Mouse (Mus musculus): ENCODE results near the gene Tmem30c. TPM values are rescaled to one million over a fixed set of nuclear protein-coding genes. Genes with fewer than 3 reads are reported as not detected.

Tmem30c gene
- polyA plus RNA-seq, 1 experiment from 2014 or later, result 0.14 TPM

- Histone ChIP-seq H3K4me1 (no peaks in the 10 kb centered on the region), H3K27me3 (no peaks in the 10 kb centered on the region), H3K27ac (no peak overlapping the region), H3K36me3 (no peaks in the 10 kb centered on the region), H3K9me3 (no peaks in the 10 kb centered on the region), H3K4me2 (replicated peaks) (no peak overlapping the region), H3K4me3 (no peak overlapping the region), H3K9ac (no peak overlapping the region)
- no peak for ATAC-seq (ENCODE audit: insufficient number of reproducible peaks, insufficient read depth, low FRiP score, low TSS enrichment)
- 94% methylated on average over 5 of the region's 5 CpGs for WGBS
Observed at GRCm38 (mm10) chr16:57291696-57292095, 969 bp downstream of the Tmem30c start.

- Histone ChIP-seq H3K9ac (no peak overlapping the region), H3K4me1 (no peaks in the 10 kb centered on the region), H3K4me3 (no peak overlapping the region), H3K4me2 (replicated peaks) (no peak overlapping the region), H3K9me3 (no peaks in the 10 kb centered on the region), H3K36me3 (no peaks in the 10 kb centered on the region), H3K27ac (no peak overlapping the region), H3K27me3 (no peaks in the 10 kb centered on the region)
- 57% methylated on average over 8 of the region's 8 CpGs for WGBS
- ATAC-seq (ENCODE audit: insufficient number of reproducible peaks, insufficient read depth, low FRiP score, low TSS enrichment), result no peak
Observed at GRCm38 (mm10) chr16:57281417-57281816, 11.2 kb downstream of the Tmem30c start.

GRCm38 (mm10) chr16:57280221-57281217 lies 12.1 kb downstream of the Tmem30c start:
- Histone ChIP-seq H3K4me2 (replicated peaks) (no peak overlapping the region), H3K36me3 (no peaks in the 10 kb centered on the region), H3K27me3 (no peaks in the 10 kb centered on the region), H3K4me1 (no peaks in the 10 kb centered on the region), H3K9me3 (no peaks in the 10 kb centered on the region), H3K4me3 (no peak overlapping the region), H3K9ac (no peak overlapping the region), H3K27ac (no peak overlapping the region)
- ATAC-seq (ENCODE audit: insufficient number of reproducible peaks, insufficient read depth, low FRiP score, low TSS enrichment), result no peak
- 91% methylated on average over 31 of the region's 31 CpGs for WGBS

- no peaks in the 10 kb centered on the region for H3K4me1 ChIP-seq
- no peak overlapping the region for H3K9ac ChIP-seq
- no peaks in the 10 kb centered on the region for H3K36me3 ChIP-seq
- ATAC-seq (ENCODE audit: insufficient number of reproducible peaks, insufficient read depth, low FRiP score, low TSS enrichment), result no peak
- H3K4me3 ChIP-seq, result no peak overlapping the region
- 86% methylated on average over 12 of the region's 12 CpGs for WGBS
- H3K27ac ChIP-seq, result no peak overlapping the region
- H3K9me3 ChIP-seq, result no peaks in the 10 kb centered on the region
- H3K4me2 ChIP-seq (replicated peaks), result no peak overlapping the region
- H3K27me3 ChIP-seq, result no peaks in the 10 kb centered on the region
Observed at GRCm38 (mm10) chr16:57278976-57279626, 13.6 kb downstream of the Tmem30c start.

- no peak for ATAC-seq (ENCODE audit: insufficient number of reproducible peaks, insufficient read depth, low FRiP score, low TSS enrichment)
- H3K4me2 ChIP-seq (replicated peaks), result no peak overlapping the region
- no peak overlapping the region for H3K4me3 ChIP-seq
- no peak overlapping the region for H3K9ac ChIP-seq
- no peaks in the 10 kb centered on the region; the same call in 1 of the 2 replicates for H3K9me3 ChIP-seq
- H3K27ac ChIP-seq, result no peak overlapping the region
- WGBS, result 93% methylated on average over 13 of the region's 13 CpGs
- H3K36me3 ChIP-seq, result no peaks in the 10 kb centered on the region
- no peaks in the 10 kb centered on the region for H3K27me3 ChIP-seq
- H3K4me1 ChIP-seq, result 0 out of 2 replicates have a peak, but pooled peaks cover 6% of the 10 kb centered on the region
Observed at GRCm38 (mm10) chr16:57269751-57270150, 22.9 kb downstream of the Tmem30c start.

GRCm38 (mm10) chr16:57268058-57268841 lies 24.4 kb downstream of the Tmem30c start:
- 76% methylated on average over 14 of the region's 14 CpGs for WGBS
- Histone ChIP-seq H3K36me3 (no peaks in the 10 kb centered on the region), H3K4me1 (0 out of 2 replicates have a peak, but pooled peaks cover 6% of the 10 kb centered on the region), H3K4me3 (no peak overlapping the region), H3K4me2 (replicated peaks) (no peak overlapping the region), H3K27me3 (no peaks in the 10 kb centered on the region), H3K27ac (no peak overlapping the region), H3K9ac (no peak overlapping the region), H3K9me3 (peaks cover 4% of the 10 kb centered on the region; the same call in 1 of the 2 replicates)
- no peak for ATAC-seq (ENCODE audit: insufficient number of reproducible peaks, insufficient read depth, low FRiP score, low TSS enrichment)

- H3K4me3 ChIP-seq, result no peak overlapping the region
- peaks cover 4% of the 10 kb centered on the region; the same call in 1 of the 2 replicates for H3K9me3 ChIP-seq
- WGBS, result 6% methylated on average over 1 of the region's 1 CpGs
- no peak overlapping the region for H3K27ac ChIP-seq
- H3K36me3 ChIP-seq, result no peaks in the 10 kb centered on the region
- no peak overlapping the region for H3K4me2 ChIP-seq (replicated peaks)
- no peaks in the 10 kb centered on the region for H3K27me3 ChIP-seq
- H3K9ac ChIP-seq, result no peak overlapping the region
- ATAC-seq (ENCODE audit: insufficient number of reproducible peaks, insufficient read depth, low FRiP score, low TSS enrichment), result no peak
- 0 out of 2 replicates have a peak, but pooled peaks cover 6% of the 10 kb centered on the region for H3K4me1 ChIP-seq
Observed at GRCm38 (mm10) chr16:57267068-57267467, 25.6 kb downstream of the Tmem30c start.

- Histone ChIP-seq H3K9ac (no peak overlapping the region), H3K4me2 (replicated peaks) (no peak overlapping the region), H3K4me3 (no peak overlapping the region), H3K4me1 (no peaks in the 10 kb centered on the region), H3K36me3 (no peaks in the 10 kb centered on the region), H3K27me3 (no peaks in the 10 kb centered on the region), H3K27ac (no peak overlapping the region), H3K9me3 (peaks cover 4% of the 10 kb centered on the region; the same call in 1 of the 2 replicates)
- WGBS, result 87% methylated on average over 10 of the region's 10 CpGs
- ATAC-seq (ENCODE audit: insufficient number of reproducible peaks, insufficient read depth, low FRiP score, low TSS enrichment), result no peak
Observed at GRCm38 (mm10) chr16:57260152-57260551, 32.5 kb downstream of the Tmem30c start.

- Histone ChIP-seq H3K9me3 (peaks cover 2% of the 10 kb centered on the region; the same call in 1 of the 2 replicates), H3K27me3 (no peaks in the 10 kb centered on the region), H3K9ac (no peak overlapping the region), H3K27ac (no peak overlapping the region), H3K4me3 (no peak overlapping the region), H3K36me3 (no peaks in the 10 kb centered on the region), H3K4me2 (replicated peaks) (no peak overlapping the region), H3K4me1 (no peaks in the 10 kb centered on the region)
- no peak for ATAC-seq (ENCODE audit: insufficient number of reproducible peaks, insufficient read depth, low FRiP score, low TSS enrichment)
- WGBS, result 88% methylated on average over 13 of the region's 13 CpGs
Observed at GRCm38 (mm10) chr16:57259356-57260083, 33.1 kb downstream of the Tmem30c start.

- H3K4me3 ChIP-seq, result no peak overlapping the region
- no peaks in the 10 kb centered on the region for H3K27me3 ChIP-seq
- H3K4me2 ChIP-seq (replicated peaks), result no peak overlapping the region
- H3K9ac ChIP-seq, result no peak overlapping the region
- H3K27ac ChIP-seq, result no peak overlapping the region
- H3K4me1 ChIP-seq, result no peaks in the 10 kb centered on the region
- H3K36me3 ChIP-seq, result no peaks in the 10 kb centered on the region
- WGBS, result 57% methylated on average over 7 of the region's 7 CpGs
- ATAC-seq (ENCODE audit: insufficient number of reproducible peaks, insufficient read depth, low FRiP score, low TSS enrichment), result no peak
- no peaks in the 10 kb centered on the region for H3K9me3 ChIP-seq
Observed at GRCm38 (mm10) chr16:57251589-57252421, 40.9 kb downstream of the Tmem30c start.

Data from embryonic facial prominence, embryonic 12.5 days (tissue).